Mouse (Mus musculus) layer of hippocampus, postnatal 10 days (tissue): ENCODE data around the gene Mob3b. TPM values are rescaled to one million over a fixed set of nuclear protein-coding genes. Genes with fewer than 3 reads are reported as not detected.

ENCODE experiments used
- DNase-seq, 2 experiments: peaks; one replicate each; pipeline ENCODE4 v3.0.0; 2021; ENCODE audit warnings: low spot score in 2 of 2
- long read RNA-seq: library from polyadenylated mRNA; stranded (forward); transcript quantifications from one replicate; pipeline ENCODE4 v2.0.0, GENCODE M21; 2023
- total RNA-seq, 2 experiments: library from RNA; stranded (reverse); gene quantifications; 2 replicates each; pipeline ENCODE4 v1.2.3; 2021

Gene Mob3b
- total RNA-seq: 1 to 10 TPM; 4.4 to 6.1 TPM
- long read RNA-seq, partial matches to known transcripts: 0 of 1 reads
- long read RNA-seq, other reads (novel, unspliced or antisense): 1 of 1 reads

DNA sequence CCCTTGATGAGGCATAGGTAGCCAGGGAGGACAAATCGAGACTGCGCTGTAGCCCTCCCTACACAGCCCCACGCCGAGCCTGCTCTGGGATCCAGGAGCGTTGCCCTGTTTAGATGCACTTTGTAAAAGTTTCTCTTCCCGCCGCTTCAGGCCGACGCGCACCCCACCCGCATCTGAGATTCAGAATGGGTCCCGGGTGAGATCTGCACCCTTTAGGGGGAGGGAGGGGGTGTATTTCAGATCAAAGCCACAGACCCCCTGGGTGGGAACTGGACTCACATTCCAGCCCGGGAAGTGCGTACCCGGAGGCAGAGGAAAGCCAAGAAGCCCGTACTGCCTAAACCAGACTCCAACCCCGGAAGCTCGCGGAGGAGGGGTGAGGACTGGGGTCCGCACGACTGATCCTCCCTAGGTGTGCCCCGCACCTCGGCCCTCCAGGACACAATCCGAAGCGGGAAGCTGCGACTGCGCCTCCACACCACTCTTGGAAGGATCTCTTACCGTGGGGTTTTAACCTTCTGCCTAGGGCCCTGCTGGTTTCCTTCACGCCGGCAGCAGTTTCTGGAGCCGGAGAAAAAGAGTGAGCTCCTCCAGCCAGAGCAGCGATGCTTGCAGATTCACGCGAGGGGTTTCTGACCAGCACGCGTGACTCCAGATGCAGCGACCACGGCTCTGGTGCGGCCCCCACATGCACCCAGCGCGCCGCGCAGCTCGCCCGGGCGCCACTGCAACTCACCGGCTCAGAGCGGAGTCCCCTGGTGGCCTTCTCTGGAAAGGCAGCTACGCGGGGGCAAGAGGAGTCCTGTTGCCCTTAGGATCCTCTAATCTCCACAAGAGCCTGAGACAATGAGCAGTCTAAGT, at the start of gene Mob3b:
Mob3b (minus strand) TSS at position 734 of the 861 bp plus-strand sequence.
- peak; percentile 85 to 92 for DNase-seq

DNA sequence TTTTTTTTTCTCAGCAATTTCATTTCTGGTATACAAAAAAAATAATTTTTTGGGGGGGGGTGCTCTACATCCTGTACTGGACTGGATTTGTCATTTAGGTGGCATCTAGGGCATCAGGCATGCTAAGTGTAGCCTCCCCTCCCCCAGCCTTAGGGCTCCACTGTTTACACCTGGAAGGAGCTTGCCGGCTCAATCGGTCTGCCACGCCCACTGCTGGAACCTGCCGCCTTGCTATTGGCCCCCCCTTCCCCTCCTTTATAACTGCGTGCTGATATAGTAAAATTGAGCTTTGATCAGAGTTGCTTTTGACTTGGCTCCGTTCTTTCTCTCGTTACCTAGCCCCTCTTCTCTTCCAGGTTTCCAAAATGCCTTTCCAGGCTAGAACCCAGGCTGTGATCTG, 47.4 kb upstream of the Mob3b start:
- no peak for DNase-seq

DNA sequence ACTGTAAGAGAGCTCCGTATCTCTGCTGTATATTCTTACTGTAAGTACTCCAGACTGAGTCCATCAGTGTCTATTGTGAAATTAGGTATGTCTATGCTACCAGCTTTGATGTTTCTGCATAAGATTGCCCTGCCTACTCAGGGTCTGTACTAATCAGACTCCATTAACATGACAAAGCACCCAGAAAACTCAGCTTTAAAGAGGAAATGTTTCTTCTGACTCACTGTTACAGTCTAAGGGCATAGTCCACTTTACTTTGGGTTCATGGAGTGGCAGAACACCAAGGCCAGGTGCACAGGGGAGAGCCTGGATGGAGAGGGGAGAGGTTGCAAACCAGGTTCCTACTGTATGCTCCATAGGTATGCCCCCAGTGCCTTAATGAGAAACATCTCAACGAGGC, 46.4 kb upstream of the Mob3b start:
- no peak for DNase-seq

DNA sequence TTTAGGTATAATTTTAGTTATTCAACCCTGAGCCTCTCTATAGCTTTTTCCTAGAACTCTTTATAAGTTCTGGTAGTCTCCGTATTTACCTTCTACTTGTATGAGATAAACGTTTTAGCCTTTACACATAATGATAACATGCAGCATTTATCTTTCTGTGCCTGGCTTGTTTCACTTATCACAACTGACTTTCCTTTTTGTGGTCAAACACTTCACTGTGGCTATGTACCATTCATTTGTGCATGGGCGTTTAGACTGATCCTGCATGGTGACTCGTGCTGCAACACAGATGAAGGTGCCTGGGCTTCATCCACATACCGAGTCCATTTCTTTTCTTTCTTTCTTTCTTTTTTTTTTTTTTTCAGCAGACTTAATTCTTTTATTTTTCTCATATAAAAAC, 44.4 kb upstream of the Mob3b start:
- DNase-seq: no peak

DNA sequence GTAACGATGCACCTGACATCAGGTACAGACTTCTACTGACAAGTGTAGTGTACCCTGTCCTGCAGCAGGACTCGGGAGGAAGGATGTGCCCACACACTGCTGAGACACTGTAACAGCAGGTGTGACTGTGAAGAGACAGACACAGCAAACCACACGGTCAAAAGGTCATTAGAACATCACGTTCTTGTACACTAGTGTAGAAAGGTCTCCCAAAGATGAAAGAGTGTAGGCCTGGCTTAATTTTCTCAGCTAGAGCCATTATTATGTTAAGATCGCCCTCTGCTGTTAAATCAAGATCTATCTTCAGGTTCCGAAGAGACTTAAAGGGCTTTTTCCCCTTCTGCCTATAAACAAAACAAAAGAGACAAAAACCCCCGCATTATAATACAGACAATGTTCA, 35.4 kb upstream of the Mob3b start:
- DNase-seq: peak in 1 of 2 experiments; percentile 9

DNA sequence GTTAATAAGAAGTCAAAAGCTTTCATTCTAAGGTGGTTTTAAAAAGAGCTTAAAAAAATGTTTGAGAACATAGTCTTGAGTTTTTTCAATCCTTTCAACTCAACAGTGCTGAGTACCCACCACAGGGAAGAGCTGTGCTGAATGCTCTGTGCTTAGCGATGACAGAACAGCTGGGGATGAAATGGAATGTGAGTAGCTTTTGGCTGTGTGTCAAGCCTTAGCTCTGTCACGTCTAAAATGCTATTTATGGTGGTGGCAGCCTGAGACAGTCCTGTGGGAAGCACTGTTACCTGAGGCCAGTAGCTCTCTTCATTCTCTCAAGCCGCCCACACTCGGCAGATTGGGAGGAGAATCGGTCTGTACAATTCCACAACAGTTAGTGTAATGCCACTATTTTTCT, 32.5 kb upstream of the Mob3b start:
- peak in 1 of 2 experiments; percentile 13 for DNase-seq

GRCm38 (mm10) chr4:35187617-35188326, 30.5 kb upstream of the Mob3b start:
- peak in 1 of 2 experiments; percentile 6 for DNase-seq

DNA sequence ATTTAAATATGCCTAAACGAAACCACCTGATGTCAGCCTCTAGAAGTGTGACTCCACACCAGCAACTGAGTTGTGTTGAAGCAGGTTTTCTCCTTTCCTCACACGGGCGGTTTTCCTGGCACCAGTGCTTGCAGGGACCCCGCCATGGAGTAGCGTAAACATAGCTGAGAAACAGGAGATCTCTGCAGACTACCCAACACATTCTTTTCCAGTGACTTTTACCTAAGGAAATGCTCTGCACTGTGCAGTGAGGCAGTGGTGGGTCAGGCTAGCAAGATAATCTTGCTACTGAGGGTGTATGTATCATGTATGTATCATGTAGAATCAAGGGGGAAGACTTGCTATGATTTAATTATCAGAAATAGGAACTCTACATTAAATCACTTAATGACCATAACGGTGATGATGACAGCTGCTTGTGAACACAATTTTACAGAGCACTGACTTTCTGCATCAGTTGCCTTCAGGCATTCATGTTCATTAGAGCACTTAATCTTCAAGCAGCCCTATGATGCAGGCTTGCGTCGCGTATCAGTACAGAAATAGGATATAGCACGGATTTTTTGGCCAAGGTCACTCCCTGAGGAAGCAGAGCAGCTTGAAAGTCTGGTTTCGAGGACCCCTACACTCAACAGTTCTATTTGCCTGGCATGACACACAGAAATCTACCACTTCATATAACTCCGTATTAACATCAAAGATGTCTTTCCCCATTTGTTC, 20.8 kb upstream of the Mob3b start:
- no peak for DNase-seq

GRCm38 (mm10) chr4:35175566-35175965, 18.3 kb upstream of the Mob3b start:
- DNase-seq: no peak

DNA sequence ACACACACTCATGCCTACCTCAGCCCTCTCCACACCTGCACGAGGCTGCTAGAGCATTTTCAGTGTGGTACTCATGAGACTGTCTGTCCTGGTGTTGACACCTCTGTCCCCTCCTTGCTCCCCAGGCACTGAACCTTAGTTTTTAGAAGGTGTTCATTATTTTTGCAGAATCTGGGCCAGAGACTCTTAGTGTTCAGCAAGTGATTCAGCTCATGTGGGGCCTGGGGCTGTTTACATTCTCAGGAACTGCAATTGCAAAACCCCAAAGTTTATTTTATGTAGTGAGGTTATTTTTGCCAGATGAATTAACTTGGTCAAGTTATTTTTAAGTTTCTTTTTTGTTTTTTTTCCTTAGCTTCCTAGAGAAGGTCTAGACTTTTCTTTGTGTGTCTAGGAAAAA, 16.3 kb upstream of the Mob3b start:
- DNase-seq: peak in 1 of 2 experiments; percentile 5

DNA sequence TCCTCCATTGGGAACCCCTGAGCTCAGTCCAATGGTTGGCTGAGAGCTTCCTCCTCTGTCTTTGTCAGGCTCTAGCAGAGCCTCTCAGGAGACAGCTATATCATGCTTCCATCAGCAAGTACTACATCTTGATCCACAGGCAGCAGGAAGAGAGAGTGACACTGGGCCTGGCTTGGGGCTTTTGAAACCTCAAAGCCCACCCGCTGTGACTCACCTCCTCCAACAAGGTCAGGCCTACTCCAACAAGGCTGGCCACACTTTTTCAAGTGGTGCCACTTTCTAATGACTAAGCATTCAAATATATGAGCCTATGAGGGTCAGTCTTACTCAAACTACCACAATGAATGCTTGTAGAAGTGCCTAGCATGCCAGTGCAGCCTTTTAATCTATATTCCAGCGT, 15.2 kb upstream of the Mob3b start:
- no peak for DNase-seq

GRCm38 (mm10) chr4:35169571-35170125, 12.4 kb upstream of the Mob3b start:
- no peak for DNase-seq

DNA sequence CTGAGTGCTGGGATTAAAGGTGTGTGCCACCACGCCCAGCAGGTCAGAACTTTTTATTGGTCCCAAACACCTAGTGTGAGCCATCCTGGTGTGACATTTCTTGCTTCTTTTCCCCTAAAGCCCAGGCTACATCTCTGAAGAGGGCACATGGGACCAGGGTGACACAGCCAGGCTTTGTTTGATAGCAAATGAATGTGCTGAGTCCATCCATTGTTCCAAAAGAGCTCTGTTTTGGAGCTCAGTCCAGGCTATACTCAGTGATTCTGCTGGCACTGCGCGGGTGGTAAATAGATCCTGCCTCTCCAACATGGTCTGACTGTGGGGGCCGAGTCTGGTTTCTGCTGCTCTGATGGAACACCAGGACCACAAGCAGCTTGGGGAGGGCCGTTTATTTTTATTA, 10.6 kb upstream of the Mob3b start:
- no peak for DNase-seq

GRCm38 (mm10) chr4:35165947-35166346, 8.7 kb upstream of the Mob3b start:
- DNase-seq: no peak

DNA sequence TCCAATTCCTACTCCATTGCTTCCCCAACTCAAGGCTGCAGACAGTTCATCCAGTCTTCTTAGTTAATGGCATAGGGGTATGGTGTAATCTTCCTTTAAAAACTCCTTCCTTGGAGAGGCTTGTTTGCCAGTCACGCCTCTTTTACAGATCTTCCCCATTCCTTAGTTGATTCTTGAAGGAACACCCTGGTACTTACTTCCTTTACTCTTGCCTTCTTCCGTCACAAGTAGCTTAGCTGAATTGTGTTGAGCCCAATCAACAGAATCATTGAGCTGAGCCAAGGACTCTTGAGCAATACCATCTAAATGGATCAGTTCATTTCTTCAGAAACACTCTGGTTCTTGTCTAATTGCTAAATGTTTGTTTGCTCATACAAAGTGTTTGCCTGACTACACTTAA, 8.0 kb upstream of the Mob3b start:
- no peak for DNase-seq

GRCm38 (mm10) chr4:35157815-35158214, 531 bp upstream of the Mob3b start:
- no peak for DNase-seq

DNA sequence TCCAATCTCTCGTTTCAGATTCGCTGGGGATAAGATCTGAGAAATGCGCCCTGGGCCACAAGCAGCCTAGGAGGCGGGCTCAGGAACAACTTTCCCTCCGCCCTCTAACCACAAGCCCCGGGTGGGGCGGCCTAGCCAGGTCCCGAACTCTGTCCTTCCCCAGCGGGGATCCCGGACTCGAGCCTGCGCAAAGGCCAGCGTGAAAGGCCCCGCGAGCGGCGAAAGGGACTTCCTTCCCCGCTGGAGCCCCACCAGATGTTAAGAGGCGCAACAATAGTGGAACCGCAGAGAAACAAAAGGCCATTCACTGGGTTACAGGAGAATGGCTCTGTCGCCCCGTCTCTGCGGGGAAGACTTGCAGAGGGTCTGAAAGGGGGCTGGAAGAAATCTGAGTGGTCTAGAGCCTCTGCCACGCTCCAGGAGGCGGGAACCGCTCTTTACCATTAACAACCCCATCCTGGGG, 1.1 kb downstream of the Mob3b start:
- peak in 1 of 2 experiments; percentile 47 for DNase-seq

- peak in 1 of 2 experiments; percentile 33 for DNase-seq
Observed at GRCm38 (mm10) chr4:35155132-35155922, 2.0 kb downstream of the Mob3b start.

DNA sequence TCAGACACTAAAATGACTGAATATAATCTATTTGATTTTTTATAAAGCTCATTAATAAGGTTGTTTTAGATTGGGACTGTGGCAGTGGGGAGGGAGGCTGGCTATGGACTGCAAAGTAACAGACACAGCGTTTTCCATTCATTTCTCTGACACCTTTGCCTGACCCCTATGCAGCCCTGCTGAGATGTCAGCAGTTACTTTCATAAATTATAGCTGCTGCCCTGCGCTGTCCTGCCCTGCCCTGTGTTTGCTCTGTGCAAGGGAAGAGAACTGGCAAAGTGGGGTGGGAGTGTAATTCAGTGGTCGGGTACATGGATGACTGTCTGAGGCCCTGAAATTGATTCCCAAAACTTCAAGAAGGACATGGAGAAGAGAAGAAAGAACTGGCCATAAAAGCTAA, 3.2 kb downstream of the Mob3b start:
- DNase-seq: no peak

GRCm38 (mm10) chr4:35151756-35152155, 5.5 kb downstream of the Mob3b start, which contains the start of gene Ifnk:
Gene Ifnk (plus strand): TSS chr4:35152056.
- DNase-seq: no peak
